Mouse (Mus musculus) liver, embryonic 16.5 days (tissue): ENCODE data around the gene Depdc5. TPM values are rescaled to one million over a fixed set of nuclear protein-coding genes. Genes with fewer than 3 reads are reported as not detected.
"Not testable (repeated sequence)": the region's sequence is repeated elsewhere in the genome, so short reads cannot be mapped to it uniquely, and the experiment has no call there.

Experiments used
- ATAC-seq: fragments of 200-750 bp; cut with Nextera tagmentation; 2 replicates; pipeline ENCODE4 v1.8.0; 2017; ENCODE audit warnings: low read depth, mild to moderate bottlenecking, moderate number of reproducible peaks, moderate library complexity
- H3K27ac ChIP-seq: fragments of 300-500 bp; sonication (generic); 2 replicates; pipeline ENCODE4 v1.5.1; 2014; ENCODE audit warnings: mild to moderate bottlenecking, low read length
- H3K27me3 ChIP-seq: fragments of 300-500 bp; sonication (generic); 2 replicates; pipeline ENCODE4 v1.6.1; 2014; ENCODE audit warnings: low read depth, low read length, mixed read lengths; ENCODE audit not compliant: control insufficient read depth, insufficient read depth
- H3K36me3 ChIP-seq: fragments of 300-500 bp; sonication (generic); 2 replicates; pipeline ENCODE4 v1.6.1; 2014; ENCODE audit warnings: mild to moderate bottlenecking; ENCODE audit not compliant: control insufficient read depth, insufficient read depth
- H3K4me1 ChIP-seq: fragments of 300-500 bp; sonication (generic); 2 replicates; pipeline ENCODE4 v1.6.1; 2014; ENCODE audit warnings: low read depth, low read length, mixed read lengths; ENCODE audit not compliant: control insufficient read depth
- H3K4me2 ChIP-seq: fragments of 300-500 bp; sonication (generic); 2 replicates; pipeline ENCODE4 v1.6.1; 2014; ENCODE audit warnings: low read depth, low read length, mixed read lengths
- H3K4me3 ChIP-seq: fragments of 300-500 bp; sonication (generic); 2 replicates; pipeline ENCODE4 v1.5.1; 2014; ENCODE audit warnings: low read depth, mild to moderate bottlenecking, low read length
- H3K9ac ChIP-seq: fragments of 300-500 bp; sonication (generic); 2 replicates; pipeline ENCODE4 v1.6.1; 2014; ENCODE audit warnings: low read depth, low read length
- H3K9me3 ChIP-seq: fragments of 300-500 bp; sonication (generic); replicated peaks from 2 replicates; pipeline ENCODE4 v1.6.1; 2016; ENCODE audit warnings: low read length; ENCODE audit not compliant: control insufficient read depth
- WGBS: fragments of 180-500 bp; shearing (Covaris S2); extraction: QIAGEN DNeasy Blood & Tissue Kit; methylation state at CpG from one replicate; pipeline ENCODE4 v1.1.7; 2014; ENCODE audit not compliant: insufficient replicate concordance; 5-methylcytosine and 5-hydroxymethylcytosine counted together
- polyA plus RNA-seq: library from polyadenylated mRNA; unstranded; fragments of >200 nt; fragmentation: Nextera tagmentation; extraction: Ambion mirVana; gene quantifications from 2 replicates; pipeline ENCODE4 v1.2.1, GENCODE M21; 2015

Depdc5 gene
- 8.0 and 8.6 TPM in 2 replicates for polyA plus RNA-seq

DNA sequence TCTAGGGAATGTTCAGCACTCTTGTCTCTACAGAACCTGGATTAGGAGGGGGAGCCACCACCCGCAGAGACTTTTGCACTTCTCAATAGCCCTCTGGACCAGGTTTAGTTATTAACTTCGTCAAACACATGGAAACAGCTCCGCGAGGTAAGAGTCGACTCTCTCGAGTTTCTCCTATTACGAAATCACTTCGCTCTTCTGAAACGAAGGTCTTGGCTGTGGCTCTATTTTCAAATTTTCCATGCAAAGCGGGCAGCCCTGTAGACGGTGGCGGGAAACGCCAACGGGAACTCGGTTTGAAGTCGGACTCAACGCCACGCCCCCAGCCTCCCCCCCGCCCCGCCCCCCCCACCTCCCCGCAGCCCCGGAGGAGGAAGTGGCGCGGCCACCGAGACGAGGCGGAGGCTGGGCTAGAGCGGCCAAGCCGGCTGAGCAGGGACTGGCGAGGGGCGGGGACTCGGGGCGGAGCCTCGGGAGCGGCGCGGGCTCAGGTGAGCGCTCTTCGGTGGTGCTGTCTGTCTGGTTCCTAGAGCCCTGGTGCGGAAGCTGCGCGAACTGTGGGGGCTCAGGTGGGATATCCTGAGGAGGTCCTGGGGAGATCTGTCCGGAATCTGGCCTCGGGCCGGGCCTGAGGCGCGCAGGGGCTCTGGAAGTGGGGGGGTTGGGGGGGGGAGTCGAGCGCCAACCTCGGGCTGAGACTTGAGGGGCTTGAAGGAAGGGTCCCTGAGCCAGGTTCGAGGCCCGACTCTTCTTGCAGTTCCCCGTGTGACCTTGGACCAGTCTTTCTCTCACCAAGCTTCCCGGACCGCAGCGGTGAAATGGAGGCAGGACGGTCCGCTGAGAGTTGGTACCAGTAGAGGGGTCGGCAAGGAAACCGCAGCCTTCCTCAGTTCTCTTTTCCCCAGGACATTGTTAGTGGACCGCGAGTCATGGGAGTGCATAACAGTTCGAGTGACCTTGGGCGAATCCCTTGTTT, at the start of gene Depdc5:
Gene Depdc5 (plus strand): TSS at position 449 of the 976 bp plus-strand sequence.
- Histone ChIP-seq H3K9me3 (no peaks in the 10 kb centered on the region), H3K27me3 (no peaks in the 10 kb centered on the region), H3K36me3 (peaks cover 5% of the 10 kb centered on the region), H3K4me3 (peak within 1 kb of the TSS; percentile 83), H3K27ac (peak within 1 kb of the TSS; percentile 90), H3K9ac (peak within 1 kb of the TSS; percentile 86), H3K4me1 (peaks cover 17% of the 10 kb centered on the region), H3K4me2 (peak within 1 kb of the TSS; percentile 90)
- peak; percentile 99 for ATAC-seq
- under 1% methylated on average over 59 of the region's 64 CpGs for WGBS

DNA sequence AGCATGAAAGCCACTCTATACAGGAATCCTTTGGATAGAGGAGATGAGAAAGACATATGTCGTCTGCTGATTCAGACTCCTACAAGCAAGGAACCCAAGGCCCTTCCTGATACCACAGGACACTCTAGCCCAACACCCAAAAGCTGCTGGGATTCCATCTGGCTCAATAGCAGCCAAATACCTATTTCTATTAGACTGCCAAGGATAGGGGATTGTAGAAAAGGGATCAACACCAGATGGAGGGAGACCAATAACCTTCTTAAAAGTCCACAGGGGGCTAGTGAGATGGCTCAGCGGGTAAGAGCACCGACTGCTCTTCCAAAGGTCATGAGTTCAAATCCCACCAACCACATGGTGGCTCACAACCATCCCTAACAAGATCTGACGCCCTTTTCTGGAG, 48.1 kb upstream of the Depdc5 start:
- 78% methylated on average over 4 of the region's 4 CpGs for WGBS
- Histone ChIP-seq H3K27me3 (no peaks in the 10 kb centered on the region), H3K36me3 (peaks cover 22% of the 10 kb centered on the region), H3K9me3 (no peaks in the 10 kb centered on the region), H3K4me3 (no peak overlapping the region), H3K4me2 (no peak overlapping the region), H3K27ac (no peak overlapping the region), H3K4me1 (no peaks in the 10 kb centered on the region), H3K9ac (no peak overlapping the region)
- no peak for ATAC-seq

DNA sequence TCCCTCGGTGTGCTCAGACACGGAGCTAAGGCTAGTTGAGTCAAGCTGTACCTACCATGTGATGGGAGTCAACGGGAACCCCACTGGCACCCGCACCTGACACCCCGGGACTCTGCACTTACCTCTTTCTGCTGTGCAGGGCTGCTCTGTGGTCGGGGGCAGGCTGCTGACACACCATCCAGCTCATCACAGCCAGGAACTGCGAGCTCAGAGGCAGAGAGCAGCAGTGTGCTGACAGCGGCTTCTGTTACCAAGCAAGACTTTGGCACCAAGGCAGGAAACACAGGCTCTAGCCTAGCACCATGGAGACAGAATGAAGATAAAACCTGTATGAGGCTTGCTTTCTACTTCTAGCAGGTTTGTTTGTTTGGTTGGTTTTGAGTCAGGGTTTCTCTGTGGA, 43.0 kb upstream of the Depdc5 start:
- no peak overlapping the region for H3K27ac ChIP-seq
- WGBS = 86% methylated on average over 8 of the region's 8 CpGs
- ATAC-seq = no peak
- H3K4me1 ChIP-seq = no peaks in the 10 kb centered on the region
- H3K9ac ChIP-seq = no peak overlapping the region
- no peak overlapping the region for H3K4me3 ChIP-seq
- no peak overlapping the region for H3K4me2 ChIP-seq
- H3K27me3 ChIP-seq = no peaks in the 10 kb centered on the region
- peaks cover 22% of the 10 kb centered on the region for H3K36me3 ChIP-seq
- no peaks in the 10 kb centered on the region for H3K9me3 ChIP-seq

DNA sequence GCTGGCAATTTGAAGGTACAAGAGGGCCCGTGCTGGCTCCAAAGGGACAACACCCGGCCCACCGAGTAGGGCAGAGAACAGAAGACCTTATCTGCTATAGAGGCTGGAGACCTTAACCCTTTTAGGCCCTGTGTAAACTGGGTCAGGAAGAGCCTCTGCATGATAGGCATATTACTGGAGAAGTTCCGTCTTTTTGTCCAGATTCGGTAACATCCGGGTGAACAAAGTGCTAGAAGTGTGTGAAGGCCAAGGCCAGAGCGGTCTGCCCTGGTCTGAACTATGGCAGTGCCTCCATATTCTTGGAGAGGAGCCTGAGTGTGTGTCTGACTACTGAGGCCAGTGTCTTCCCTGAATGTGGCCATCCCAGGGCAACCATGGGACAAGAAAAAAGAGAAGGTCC, 36.5 kb upstream of the Depdc5 start, which contains the start of gene Gm20671:
Gene Gm20671 (minus strand): TSS at position 101 of the 400 bp plus-strand sequence.
- H3K9ac ChIP-seq = no peak within 1 kb of the TSS
- no peak within 1 kb of the TSS for H3K27ac ChIP-seq
- H3K9me3 ChIP-seq = no peaks in the 10 kb centered on the region
- no peaks in the 10 kb centered on the region for H3K4me1 ChIP-seq
- peaks cover 23% of the 10 kb centered on the region for H3K36me3 ChIP-seq
- no peaks in the 10 kb centered on the region for H3K27me3 ChIP-seq
- WGBS = 85% methylated on average over 7 of the region's 7 CpGs
- ATAC-seq = no peak
- no peak within 1 kb of the TSS for H3K4me2 ChIP-seq
- H3K4me3 ChIP-seq = no peak within 1 kb of the TSS

DNA sequence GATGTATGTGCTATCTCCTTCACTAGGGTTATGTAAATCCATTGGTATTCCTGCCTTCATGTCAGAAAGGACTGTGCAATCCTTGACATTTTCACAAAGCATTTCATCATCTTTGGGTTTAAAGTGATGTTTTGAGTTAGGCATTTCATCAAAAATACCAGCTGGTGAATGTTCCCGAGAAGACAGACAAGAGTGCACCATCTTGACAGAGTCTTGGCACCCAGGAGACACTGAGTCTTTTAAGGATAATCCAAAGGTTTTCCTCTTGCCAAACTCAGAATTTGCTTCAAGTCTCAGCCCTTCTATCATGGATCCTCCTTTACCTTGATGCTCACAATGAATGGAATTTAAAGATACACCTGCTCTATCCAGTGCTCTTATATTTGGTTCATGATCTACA, 34.7 kb upstream of the Depdc5 start:
- not testable (repeated sequence) for H3K4me1 ChIP-seq, H3K27ac ChIP-seq, ATAC-seq, H3K9me3 ChIP-seq, H3K4me3 ChIP-seq, H3K27me3 ChIP-seq, H3K9ac ChIP-seq, H3K4me2 ChIP-seq
- peaks cover 30% of the 10 kb centered on the region for H3K36me3 ChIP-seq
- 71% methylated on average over 1 of the region's 1 CpGs for WGBS

DNA sequence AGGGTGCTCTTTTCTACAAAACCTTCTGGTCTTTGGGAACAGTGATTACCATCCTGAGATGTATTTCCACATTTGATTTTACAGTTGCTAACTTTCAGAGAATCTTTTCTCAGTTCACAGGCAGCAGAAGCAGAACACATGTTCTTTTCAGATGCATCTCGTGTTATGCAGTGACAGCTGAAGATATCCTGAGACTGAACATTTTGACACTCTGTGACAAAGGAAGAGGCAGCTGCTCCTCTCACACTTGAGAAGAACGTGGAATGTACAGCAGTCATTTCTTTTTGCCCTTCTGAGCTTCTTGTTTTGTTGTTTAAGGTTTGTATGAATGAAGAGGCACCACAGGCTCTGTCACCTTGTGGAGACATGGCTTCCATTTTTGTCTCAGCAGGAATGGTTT, 33.4 kb upstream of the Depdc5 start:
- Histone ChIP-seq H3K27me3 (no peaks in the 10 kb centered on the region), H3K4me3 (no peak overlapping the region), H3K9me3 (no peaks in the 10 kb centered on the region), H3K27ac (no peak overlapping the region), H3K4me2 (no peak overlapping the region), H3K9ac (no peak overlapping the region), H3K36me3 (peaks cover 35% of the 10 kb centered on the region), H3K4me1 (no peaks in the 10 kb centered on the region)
- no peak for ATAC-seq
- 79% methylated on average over 2 of the region's 2 CpGs for WGBS

DNA sequence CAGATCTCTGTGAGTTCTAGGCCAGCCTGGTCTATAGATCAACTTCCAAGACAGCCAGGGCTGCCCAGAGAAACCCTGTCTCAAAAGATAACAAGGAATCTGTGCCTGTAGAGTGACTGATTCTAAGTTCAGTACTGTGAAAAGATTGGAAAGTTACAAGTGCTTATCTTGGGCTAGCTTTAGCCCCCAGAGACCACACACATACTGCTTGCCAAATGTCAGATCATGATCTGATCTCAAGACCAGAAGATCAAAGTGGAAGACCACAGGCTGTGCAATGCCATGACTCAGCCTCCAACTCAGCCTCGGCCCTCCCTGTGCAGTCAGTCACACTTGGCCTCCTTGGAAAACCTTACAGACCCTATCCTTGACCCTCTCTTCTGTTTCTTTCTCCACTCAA, 29.0 kb upstream of the Depdc5 start:
- H3K36me3 ChIP-seq = peaks cover 41% of the 10 kb centered on the region
- no peak overlapping the region for H3K4me3 ChIP-seq
- H3K9ac ChIP-seq = no peak overlapping the region
- H3K27me3 ChIP-seq = no peaks in the 10 kb centered on the region
- no peaks in the 10 kb centered on the region for H3K9me3 ChIP-seq
- H3K4me1 ChIP-seq = no peaks in the 10 kb centered on the region
- H3K4me2 ChIP-seq = no peak overlapping the region
- 43% methylated on average over 1 of the region's 1 CpGs for WGBS
- no peak for ATAC-seq
- H3K27ac ChIP-seq = no peak overlapping the region

DNA sequence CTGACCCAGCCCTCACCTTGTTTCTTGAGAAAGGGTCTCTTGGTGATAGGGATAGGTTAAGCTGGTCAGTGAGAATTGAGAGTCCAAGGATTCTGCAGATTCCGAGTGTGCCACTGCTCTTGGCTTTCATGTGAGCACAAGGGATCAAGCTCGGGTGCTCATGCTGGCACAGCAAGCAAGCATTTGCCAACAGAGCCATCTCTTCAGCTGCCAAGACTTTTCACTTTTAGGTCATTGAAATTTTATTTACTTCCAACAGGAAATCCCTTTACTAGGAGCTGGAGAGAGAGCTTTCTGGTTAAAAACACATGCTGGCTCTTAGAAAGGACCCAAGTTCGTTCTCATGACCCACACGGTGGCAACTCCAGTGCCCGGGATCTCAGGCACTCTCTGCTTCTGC, 26.5 kb upstream of the Depdc5 start:
- Histone ChIP-seq H3K4me1 (no peaks in the 10 kb centered on the region), H3K27me3 (no peaks in the 10 kb centered on the region), H3K4me3 (no peak overlapping the region), H3K36me3 (peaks cover 40% of the 10 kb centered on the region), H3K9ac (no peak overlapping the region), H3K4me2 (no peak overlapping the region), H3K9me3 (no peaks in the 10 kb centered on the region), H3K27ac (no peak overlapping the region)
- no peak for ATAC-seq
- 81% methylated on average over 5 of the region's 5 CpGs for WGBS

DNA sequence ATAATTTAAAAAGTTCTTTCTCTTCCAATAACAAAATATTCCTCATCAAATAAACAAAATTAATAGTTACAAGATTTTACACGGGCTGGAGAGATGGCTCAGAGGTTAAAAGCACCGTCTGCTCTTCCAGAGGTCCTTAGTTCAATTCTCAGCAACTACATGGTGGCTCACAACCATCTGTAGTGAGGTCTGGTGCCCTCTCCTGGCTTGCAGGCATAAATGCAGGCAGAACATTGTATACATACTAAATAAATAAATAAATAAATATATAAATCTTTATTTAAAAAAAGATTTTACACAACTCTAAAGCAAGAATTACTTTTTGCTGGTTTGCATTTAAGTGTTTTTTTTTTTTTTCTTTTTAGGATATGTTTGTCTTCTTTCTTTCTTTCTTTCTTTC, 23.5 kb upstream of the Depdc5 start:
- H3K36me3 ChIP-seq = peaks cover 39% of the 10 kb centered on the region
- no peak for ATAC-seq

More for the DNA sequence above, 23.5 kb upstream of the Depdc5 start:
- Histone ChIP-seq H3K27ac (no peak overlapping the region), H3K4me3 (no peak overlapping the region), H3K9me3 (no peaks in the 10 kb centered on the region), H3K27me3 (no peaks in the 10 kb centered on the region), H3K4me1 (no peaks in the 10 kb centered on the region), H3K4me2 (no peak overlapping the region), H3K9ac (no peak overlapping the region)
- WGBS = 86% methylated on average over 2 of the region's 2 CpGs
